Mouse (Mus musculus): ENCODE data around the gene Fastkd5.

Fastkd5 gene

GRCm38 (mm10) chr2:130577021-130577420 is 52.8 kb downstream of the Fastkd5 start:
- DNase-seq (ENCODE audit: extremely low spot score), result no peak

GRCm38 (mm10) chr2:130576564-130576963 is 53.3 kb downstream of the Fastkd5 start:
- DNase-seq (ENCODE audit: extremely low spot score), result peak; percentile 34

- DNase-seq (ENCODE audit: extremely low spot score), result no peak
Observed at GRCm38 (mm10) chr2:130575873-130576272, 54.0 kb downstream of the Fastkd5 start, which contains the start of gene Oxt. Oxt (plus strand) TSS chr2:130576173.

GRCm38 (mm10) chr2:130574960-130575359 is 54.9 kb downstream of the Fastkd5 start:
- DNase-seq (ENCODE audit: extremely low spot score), result no peak

GRCm38 (mm10) chr2:130569926-130570325 is 59.9 kb downstream of the Fastkd5 start:
- no peak for DNase-seq (ENCODE audit: extremely low spot score)

GRCm38 (mm10) chr2:130568921-130569320 is 60.9 kb downstream of the Fastkd5 start:
- DNase-seq (ENCODE audit: extremely low spot score), result no peak

GRCm38 (mm10) chr2:130564983-130565382 is 64.8 kb downstream of the Fastkd5 start:
- DNase-seq (ENCODE audit: extremely low spot score), result no peak

GRCm38 (mm10) chr2:130564063-130564462 is 65.8 kb downstream of the Fastkd5 start:
- no peak for DNase-seq (ENCODE audit: extremely low spot score)

Data from embryo, embryonic 9.5 days (tissue).